ENCODE assay signal across 8 mouse cellular contexts in the genomic region with DNA sequence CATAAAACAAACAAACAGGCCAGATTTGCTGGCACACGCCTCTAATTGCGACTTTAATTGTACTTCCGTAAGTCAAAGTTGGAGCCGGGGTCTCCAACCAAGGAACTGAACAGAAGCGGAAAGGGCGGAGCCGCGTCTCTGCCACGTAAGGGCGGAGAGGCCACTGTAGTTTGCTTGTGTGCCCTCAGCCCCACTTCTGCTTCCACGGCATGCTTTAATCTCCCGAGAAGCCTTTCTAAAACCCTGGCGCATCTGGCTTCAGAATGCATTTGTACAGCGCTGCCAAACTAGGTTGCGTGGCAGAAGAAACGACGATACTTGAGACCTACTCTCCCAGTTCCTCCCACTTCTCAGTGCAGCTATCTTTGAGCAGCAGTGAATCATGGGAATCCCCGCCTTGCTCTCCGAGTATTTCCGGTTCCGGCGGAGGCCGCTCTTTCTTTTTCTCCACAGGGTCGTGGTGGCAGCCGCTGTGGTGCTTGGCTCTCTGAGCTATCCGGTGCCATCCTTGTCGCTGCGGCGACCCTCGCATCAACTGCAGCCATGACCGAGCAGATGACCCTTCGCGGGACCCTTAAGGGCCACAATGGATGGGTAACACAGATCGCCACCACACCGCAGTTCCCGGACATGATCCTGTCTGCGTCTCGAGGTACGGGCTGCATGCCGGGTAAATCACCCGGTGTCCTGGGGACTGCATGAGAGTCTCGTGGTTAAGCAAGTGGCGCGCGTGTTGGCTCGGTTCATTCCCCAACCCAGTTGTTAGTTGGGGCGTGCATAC. TPM values are rescaled to one million over a fixed set of nuclear protein-coding genes. Genes with fewer than 3 reads are reported as not detected.
DNase-seq lines count a peak whose midpoint lies in the region; ATAC-seq and TF ChIP-seq lines count a peak whose summit lies in the region.

A gene (plus strand): TSS at position 412 of the 781 bp plus-strand sequence.

- TF ChIP-seq POLR2A in testis, adult 2 months (IDR thresholded peaks at IDR 0.05; ENCODE audit: control insufficient read depth, low read depth, low read length) = peak; percentile 85

- peak within 1 kb of the TSS; percentile 87 for H3K9ac ChIP-seq in forebrain, embryonic 16.5 days (replicated peaks; ENCODE audit: low read depth, low read length)
- H3K9ac ChIP-seq in neural tube, embryonic 14.5 days (replicated peaks; ENCODE audit: low read depth, low read length) = peak within 1 kb of the TSS; percentile 87

- H3K4me3 ChIP-seq in G1E (ENCODE audit: low read depth, low read length) = peak within 1 kb of the TSS; percentile 87
- peak within 1 kb of the TSS; percentile 60 for H3K4me3 ChIP-seq in forebrain, embryonic 16.5 days (replicated peaks; ENCODE audit: low read length)
- H3K4me3 ChIP-seq in neural tube, embryonic 14.5 days (ENCODE audit: low read depth, low read length) = peak within 1 kb of the TSS; percentile 82
- H3K4me3 ChIP-seq in testis, adult 2 months (ENCODE audit: control insufficient read depth, low read depth, low read length) = peak within 1 kb of the TSS; percentile 90

- H3K4me2 ChIP-seq in forebrain, embryonic 16.5 days (ENCODE audit: low read length) = peak within 1 kb of the TSS; percentile 97
- H3K4me2 ChIP-seq in neural tube, embryonic 14.5 days (ENCODE audit: low read depth, low read length) = peak within 1 kb of the TSS; percentile 87

- TF ChIP-seq CTCF in G1E (IDR thresholded peaks at IDR 0.05; ENCODE audit: low read depth, low read length) = no peak
- TF ChIP-seq CTCF in testis, adult 2 months (IDR thresholded peaks at IDR 0.05; ENCODE audit: control insufficient read depth, insufficient read depth, insufficient replicate concordance, low read depth, low read length) = no peak

- intact Hi-C loops in heart, postnatal 25 days (cut with DNase I) = loop anchor here (2.0 to 10.0 kb wide), 2 partner anchors 17 to 405 kb away; a partner anchor contains a TSS

- peak; percentile 72 for ATAC-seq in G1E (ENCODE audit: extremely low read depth, insufficient number of reproducible peaks, low FRiP score, poor library complexity, severe bottlenecking)
- peak; percentile 93 for ATAC-seq in forebrain, embryonic 16.5 days
- ATAC-seq in neural tube, embryonic 14.5 days (ENCODE audit: low read depth) = peak; percentile 94

- H3K27me3 ChIP-seq in G1E (ENCODE audit: insufficient read depth, low read length) = no peaks in the 10 kb centered on the region
- no peaks in the 10 kb centered on the region for H3K27me3 ChIP-seq in forebrain, embryonic 16.5 days (replicated peaks; ENCODE audit: control insufficient read depth, insufficient read depth, low read length)
- H3K27me3 ChIP-seq in neural tube, embryonic 14.5 days (ENCODE audit: control insufficient read depth, insufficient read depth, low read length) = no peaks in the 10 kb centered on the region
- H3K27me3 ChIP-seq in testis, adult 2 months (ENCODE audit: control insufficient read depth, insufficient read depth, low read length) = no peaks in the 10 kb centered on the region

- peaks cover 57% of the 10 kb centered on the region for H3K4me1 ChIP-seq in G1E (ENCODE audit: insufficient read depth, low read depth, low read length)
- H3K4me1 ChIP-seq in forebrain, embryonic 16.5 days (replicated peaks; ENCODE audit: control insufficient read depth, insufficient read depth, low read length) = peaks cover 33% of the 10 kb centered on the region
- H3K4me1 ChIP-seq in neural tube, embryonic 14.5 days (ENCODE audit: control insufficient read depth, insufficient read depth, low read length) = peaks cover 22% of the 10 kb centered on the region
- peaks cover 2% of the 10 kb centered on the region; the same call in 1 of the 2 replicates for H3K4me1 ChIP-seq in testis, adult 2 months (ENCODE audit: control insufficient read depth, insufficient read depth, low read length)

- WGBS in forebrain, embryonic 16.5 days = under 1% methylated on average over 47 of the region's 47 CpGs
- under 1% methylated on average over 47 of the region's 47 CpGs for WGBS in neural tube, embryonic 14.5 days

- peak within 1 kb of the TSS; percentile 98 for H3K27ac ChIP-seq in forebrain, embryonic 16.5 days (ENCODE audit: low read length)
- peak within 1 kb of the TSS; percentile 90 for H3K27ac ChIP-seq in neural tube, embryonic 14.5 days (ENCODE audit: low read depth, low read length)
- H3K27ac ChIP-seq in testis, adult 2 months (ENCODE audit: control insufficient read depth, insufficient read depth, low read depth, low read length) = peak within 1 kb of the TSS; percentile 99

- peak; percentile 77 for DNase-seq in G1E (ENCODE audit: low spot score)
- DNase-seq in cerebellum, adult 18-20 months = peak; percentile 89 to 91
- DNase-seq in heart, postnatal 25 days (ENCODE audit: low spot score) = peak; percentile 81
- peak; percentile 91 to 94 for DNase-seq in layer of hippocampus, adult 18-20 months (ENCODE audit: low spot score in 2 of 2)
- peak; percentile 90 to 91 for DNase-seq in lung, adult 18-20 months

- H3K36me3 ChIP-seq in G1E (replicated peaks) = peaks cover 52% of the 10 kb centered on the region
- H3K36me3 ChIP-seq in forebrain, embryonic 16.5 days (ENCODE audit: control insufficient read depth, insufficient read depth) = peaks cover 24% of the 10 kb centered on the region
- peaks cover 34% of the 10 kb centered on the region for H3K36me3 ChIP-seq in neural tube, embryonic 14.5 days (ENCODE audit: control insufficient read depth, insufficient read depth, low read length)
- H3K36me3 ChIP-seq in testis, adult 2 months (ENCODE audit: control insufficient read depth, insufficient read depth, low read length) = peaks cover 1% of the 10 kb centered on the region

- no peaks in the 10 kb centered on the region for H3K9me3 ChIP-seq in G1E (replicated peaks)
- no peaks in the 10 kb centered on the region for H3K9me3 ChIP-seq in forebrain, embryonic 16.5 days (ENCODE audit: control insufficient read depth, low read length)
- H3K9me3 ChIP-seq in neural tube, embryonic 14.5 days (ENCODE audit: control insufficient read depth, low read length) = no peaks in the 10 kb centered on the region

RNA-seq across cellular contexts. Expression of the gene that starts here (rescaled TPM):
- total RNA-seq in G1E (2014; fragmentation: Nextera tagmentation) (2,186 and 2,188 TPM in 2 replicates), G1E (2017) (1,964 and 2,298 TPM in 2 replicates)
- 2,955 and 7,700 TPM in 2 replicates for polyA plus RNA-seq in G1E (2012)
- polyA plus RNA-seq in forebrain, embryonic 16.5 days (2015; fragmentation: Nextera tagmentation; extraction: Ambion mirVana) = 451 and 473 TPM in 2 replicates
- total RNA-seq in heart, postnatal 25 days (2021) = 100 to 1,000 TPM; 397 to 416 TPM
- total RNA-seq in layer of hippocampus, adult 18-20 months (2021) = 100 to 1,000 TPM; 237 to 246 TPM
- 400 and 442 TPM in 2 replicates for polyA plus RNA-seq in neural tube, embryonic 14.5 days (2014; fragmentation: Nextera tagmentation; extraction: Ambion mirVana)
- polyA plus RNA-seq in testis, adult 2 months (2012; rRNA removed) = 208 and 217 TPM in 2 replicates

Comparison
In these comparisons a context has a peak if more than half of its experiments do, and no peak if none do; other contexts are left out.
1. Peak in every context shown above with its lines: DNase-seq, ATAC-seq, H3K4me3 ChIP-seq and H3K27ac ChIP-seq.
2. RNA of the gene that starts here (total RNA-seq): 1,964 to 2,298 TPM in G1E; 397 to 416 TPM in heart, postnatal 25 days and 237 to 246 TPM in layer of hippocampus, adult 18-20 months; every median in the first group is over 4 times any median in the second.